Mouse (Mus musculus) kidney, postnatal 25 days (tissue): ENCODE results near the gene Psma5.
"Not testable (repeated sequence)": the region's sequence is repeated elsewhere in the genome, so short reads cannot be mapped to it uniquely, and the experiment has no call there.

Source experiments
- DNase-seq, 2 experiments: peaks; one replicate each; pipeline ENCODE4 v3.0.0; 2021; ENCODE audit warnings: mixed read lengths in 2 of 2

The Psma5 gene

GRCm38 (mm10) chr3:108256719-108257637, at the start of gene Psma5:
TSS of gene Psma5 (plus strand) at chr3:108256926.
- DNase-seq: peak; percentile 98

GRCm38 (mm10) chr3:108209001-108209400, 47.7 kb upstream of the Psma5 start:
- DNase-seq: no peak

GRCm38 (mm10) chr3:108209536-108209935, 47.2 kb upstream of the Psma5 start:
- no peak for DNase-seq

- DNase-seq: peak; percentile 95 to 98
These were observed 46.6 kb upstream of the Psma5 start for GRCm38 (mm10) chr3:108209946-108210770.

GRCm38 (mm10) chr3:108210771-108211139, 46.0 kb upstream of the Psma5 start, which contains the start of gene Atxn7l2:
TSS of gene Atxn7l2 (minus strand) at chr3:108210934.
- DNase-seq: peak; percentile 51 to 82

GRCm38 (mm10) chr3:108211845-108212244, 44.9 kb upstream of the Psma5 start:
- DNase-seq: no peak

- peak; percentile 41 to 85 for DNase-seq
These were observed 44.3 kb upstream of the Psma5 start for GRCm38 (mm10) chr3:108212406-108212805.

GRCm38 (mm10) chr3:108214734-108215133, 42.0 kb upstream of the Psma5 start:
- DNase-seq: peak in 1 of 2 experiments; percentile 43

GRCm38 (mm10) chr3:108220661-108221060, 36.1 kb upstream of the Psma5 start:
- no peak for DNase-seq

GRCm38 (mm10) chr3:108225711-108226557, 30.8 kb upstream of the Psma5 start:
- DNase-seq: peak; percentile 67 to 90

GRCm38 (mm10) chr3:108226558-108227350, 30.0 kb upstream of the Psma5 start, which contains the start of gene Sypl2:
TSS of gene Sypl2 (minus strand) at chr3:108226648.
- DNase-seq: peak; percentile 84 to 93

- DNase-seq: no peak
These were observed 29.2 kb upstream of the Psma5 start for GRCm38 (mm10) chr3:108227521-108227920.

- peak in 1 of 2 experiments; percentile 54 for DNase-seq
These were observed 25.1 kb upstream of the Psma5 start for GRCm38 (mm10) chr3:108231646-108232045.

- DNase-seq: not testable (repeated sequence)
These were observed 19.1 kb upstream of the Psma5 start for GRCm38 (mm10) chr3:108237474-108238102.

- no peak for DNase-seq
These were observed 15.4 kb upstream of the Psma5 start for GRCm38 (mm10) chr3:108241243-108241839.

- DNase-seq: no peak
These were observed 9.9 kb upstream of the Psma5 start for GRCm38 (mm10) chr3:108246857-108247256.

- DNase-seq: no peak
These were observed 1.2 kb downstream of the Psma5 start for GRCm38 (mm10) chr3:108257831-108258500.

- no peak for DNase-seq
These were observed 2.6 kb downstream of the Psma5 start for GRCm38 (mm10) chr3:108259319-108259718.

GRCm38 (mm10) chr3:108279495-108279894, 22.8 kb downstream of the Psma5 start:
- DNase-seq: not testable (repeated sequence)
